In the genomic region with DNA sequence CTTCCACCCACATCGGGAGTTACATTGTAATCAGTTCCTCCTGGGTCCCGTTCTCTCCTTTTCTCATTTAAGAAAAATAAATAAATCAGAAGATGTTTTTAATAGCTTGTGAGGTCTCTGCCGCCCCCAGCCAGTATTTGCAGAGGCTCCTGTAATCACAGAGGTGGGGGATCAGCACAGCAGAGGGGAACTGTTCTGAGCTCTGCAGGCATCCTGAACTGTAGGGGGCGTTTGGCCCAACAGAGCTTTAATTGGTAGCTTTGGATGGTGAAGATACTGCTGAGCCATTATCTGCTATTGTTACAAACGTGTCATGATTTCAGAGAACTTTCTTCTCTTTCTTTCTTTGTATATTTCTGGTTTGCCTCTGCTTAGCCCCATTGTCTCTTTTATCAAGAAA, we compare ENCODE assay signal across 21 mouse cellular contexts.
DNase-seq lines count a peak whose midpoint lies in the region; ATAC-seq and TF ChIP-seq lines count a peak whose summit lies in the region.
"Had no signal": no experiment of that assay in that cellular context is flagged by ENCODE, and none has a peak within 500 bp of the region (broad histone marks: within the 10 kb centered on the region; RNA-seq: fewer than 3 reads in every experiment).

No protein-coding gene starts in this region.

- intact Hi-C loops in left cerebral cortex, adult 2 months (cut with DNase I), result no loop called here
- intact Hi-C loops in left cerebral cortex, postnatal 14 days (cut with DNase I), result no loop called here

- 16% methylated on average over 5 of the region's 5 CpGs for WGBS in hindbrain, postnatal 0 days
- WGBS in hindbrain, embryonic 13.5 days, result 19% methylated on average over 5 of the region's 5 CpGs
- WGBS in neural tube, embryonic 15.5 days, result 17% methylated on average over 5 of the region's 5 CpGs
- 9% methylated on average over 5 of the region's 5 CpGs for WGBS in olfactory bulb, adult 2 months

- no peak for ATAC-seq in hindbrain, postnatal 0 days
- no peak for ATAC-seq in hindbrain, embryonic 13.5 days (ENCODE audit: low FRiP score)
- ATAC-seq in neural tube, embryonic 15.5 days (ENCODE audit: low FRiP score), result peak; percentile 53; the same call in 1 of the 2 replicates
- ATAC-seq in erythroblast, adult 5-6 weeks (replicated peaks; ENCODE audit: low FRiP score, poor library complexity, severe bottlenecking), result no peak
- ATAC-seq: activated CD4-positive, CD25-positive, alpha-beta regulatory T cell, adult 4 months; Patski had no signal

- no peaks in the 10 kb centered on the region for H3K27me3 ChIP-seq in hindbrain, postnatal 0 days (ENCODE audit: insufficient read depth, low read length)
- peaks cover 7% of the 10 kb centered on the region; the same call in 1 of the 2 replicates for H3K27me3 ChIP-seq in hindbrain, embryonic 13.5 days
- 0 out of 2 replicates have a peak, but pooled peaks cover 2% of the 10 kb centered on the region for H3K27me3 ChIP-seq in neural tube, embryonic 15.5 days (replicated peaks)
- H3K27me3 ChIP-seq: CH12.LX; forebrain, embryonic 12.5 days; hindbrain, embryonic 15.5 days; Patski had no signal

- no peaks in the 10 kb centered on the region for H3K9me3 ChIP-seq in hindbrain, postnatal 0 days (ENCODE audit: low read length)
- no peaks in the 10 kb centered on the region for H3K9me3 ChIP-seq in hindbrain, embryonic 13.5 days
- no peaks in the 10 kb centered on the region for H3K9me3 ChIP-seq in neural tube, embryonic 15.5 days (replicated peaks)
- H3K9me3 ChIP-seq: embryonic facial prominence, embryonic 12.5 days; forebrain, embryonic 12.5 days; heart, embryonic 12.5 days; hindbrain, embryonic 10.5 days; hindbrain, embryonic 15.5 days had no signal

- H3K4me1 ChIP-seq in hindbrain, postnatal 0 days (ENCODE audit: insufficient read depth, low read length), result 0 out of 2 replicates have a peak, but pooled peaks cover 5% of the 10 kb centered on the region
- peaks cover 17% of the 10 kb centered on the region for H3K4me1 ChIP-seq in hindbrain, embryonic 13.5 days (replicated peaks)
- peaks cover 25% of the 10 kb centered on the region for H3K4me1 ChIP-seq in neural tube, embryonic 15.5 days
- peaks cover 25% of the 10 kb centered on the region for H3K4me1 ChIP-seq in olfactory bulb, adult 2 months (ENCODE audit: control insufficient read depth, insufficient read depth, low read length)

- H3K9ac ChIP-seq in hindbrain, postnatal 0 days (replicated peaks; ENCODE audit: low read length), result no peak overlapping the region
- H3K9ac ChIP-seq in hindbrain, embryonic 13.5 days, result no peak overlapping the region
- no peak overlapping the region for H3K9ac ChIP-seq in neural tube, embryonic 15.5 days (replicated peaks)
- H3K9ac ChIP-seq: embryonic facial prominence, embryonic 12.5 days; forebrain, embryonic 12.5 days; heart, embryonic 12.5 days; hindbrain, embryonic 15.5 days had no signal

- no peak overlapping the region for H3K27ac ChIP-seq in hindbrain, postnatal 0 days
- no peak overlapping the region for H3K27ac ChIP-seq in hindbrain, embryonic 13.5 days
- no peak overlapping the region for H3K27ac ChIP-seq in left cerebral cortex, adult 2 months
- H3K27ac ChIP-seq in neural tube, embryonic 15.5 days (replicated peaks), result no peak overlapping the region
- H3K27ac ChIP-seq in olfactory bulb, adult 2 months (ENCODE audit: insufficient read depth, low read depth, low read length), result peak overlapping the region; percentile 30; the same call in 1 of the 2 replicates
- H3K27ac ChIP-seq: embryonic facial prominence, embryonic 12.5 days; forebrain, embryonic 12.5 days; gastrocnemius, adult 2 months; hindbrain, embryonic 10.5 days; hindbrain, embryonic 15.5 days had no signal

- H3K4me3 ChIP-seq in hindbrain, postnatal 0 days (ENCODE audit: low read length), result no peak overlapping the region
- no peak overlapping the region for H3K4me3 ChIP-seq in hindbrain, embryonic 13.5 days
- H3K4me3 ChIP-seq in left cerebral cortex, adult 2 months, result no peak overlapping the region
- no peak overlapping the region for H3K4me3 ChIP-seq in neural tube, embryonic 15.5 days (replicated peaks)
- no peak overlapping the region for H3K4me3 ChIP-seq in olfactory bulb, adult 2 months (ENCODE audit: insufficient read depth, low read depth, low read length)
- H3K4me3 ChIP-seq: embryonic facial prominence, embryonic 12.5 days; forebrain, embryonic 12.5 days; gastrocnemius, adult 2 months; heart, embryonic 12.5 days; hindbrain, embryonic 10.5 days; hindbrain, embryonic 15.5 days had no signal

- no peak for TF ChIP-seq POLR2A in olfactory bulb, adult 2 months (IDR thresholded peaks at IDR 0.05; ENCODE audit: insufficient read depth, low read depth, low read length)

- H3K36me3 ChIP-seq in hindbrain, postnatal 0 days (ENCODE audit: insufficient read depth, low read length), result no peaks in the 10 kb centered on the region
- no peaks in the 10 kb centered on the region for H3K36me3 ChIP-seq in hindbrain, embryonic 13.5 days
- no peaks in the 10 kb centered on the region for H3K36me3 ChIP-seq in neural tube, embryonic 15.5 days
- H3K36me3 ChIP-seq: embryonic facial prominence, embryonic 12.5 days; forebrain, embryonic 12.5 days; heart, embryonic 12.5 days; hindbrain, embryonic 10.5 days; hindbrain, embryonic 15.5 days had no signal

- peak; percentile 24 for DNase-seq in hindbrain, postnatal 0 days (ENCODE audit: low spot score)
- no peak for DNase-seq in left cerebral cortex, adult 2 months (ENCODE audit: extremely low spot score in 1 of 2, low spot score in 2 of 2)
- no peak for DNase-seq in left cerebral cortex, postnatal 14 days (ENCODE audit: low spot score in 2 of 2)
- DNase-seq in neural tube, embryonic 10.5 days (ENCODE audit: extremely low spot score, low spot score), result no peak
- DNase-seq: adrenal gland, postnatal 14 days; cerebellum, adult 2 months; cerebellum, postnatal 10 days; gastrocnemius, adult 2 months; gastrocnemius, postnatal 25 days had no signal

- no peak overlapping the region for H3K4me2 ChIP-seq in hindbrain, postnatal 0 days (ENCODE audit: low read depth, low read length)
- no peak overlapping the region for H3K4me2 ChIP-seq in hindbrain, embryonic 13.5 days
- no peak overlapping the region for H3K4me2 ChIP-seq in neural tube, embryonic 15.5 days
- H3K4me2 ChIP-seq: embryonic facial prominence, embryonic 12.5 days; forebrain, embryonic 12.5 days; heart, embryonic 12.5 days; hindbrain, embryonic 15.5 days had no signal

- no peak; the same call in 1 of the 2 replicates for TF ChIP-seq CTCF in hindbrain, postnatal 0 days (IDR thresholded peaks at IDR 0.05; ENCODE audit: low read depth)
- peak; percentile 25 for TF ChIP-seq CTCF in left cerebral cortex, adult 2 months (IDR thresholded peaks at IDR 0.05)
- no peak for TF ChIP-seq CTCF in olfactory bulb, adult 2 months (IDR thresholded peaks at IDR 0.05; ENCODE audit: insufficient read depth, low read depth, low read length)
